Mouse (Mus musculus) olfactory bulb, adult 2 months (tissue): Measurements from ENCODE around the gene Inpp5a.

Source experiments
- CTCF ChIP-seq: fragments of 200-500 bp; IDR thresholded peaks from 2 replicates; pipeline ENCODE4 v1.5.1; 2012; ENCODE audit warnings: low read depth, mild to moderate bottlenecking, low read length, moderate library complexity; ENCODE audit not compliant: insufficient read depth
- POLR2A ChIP-seq: fragments of 200-500 bp; IDR thresholded peaks from 2 replicates; pipeline ENCODE4 v1.6.1; 2012; ENCODE audit warnings: mild to moderate bottlenecking, low read depth, low read length, moderate library complexity; ENCODE audit not compliant: insufficient read depth

DNA sequence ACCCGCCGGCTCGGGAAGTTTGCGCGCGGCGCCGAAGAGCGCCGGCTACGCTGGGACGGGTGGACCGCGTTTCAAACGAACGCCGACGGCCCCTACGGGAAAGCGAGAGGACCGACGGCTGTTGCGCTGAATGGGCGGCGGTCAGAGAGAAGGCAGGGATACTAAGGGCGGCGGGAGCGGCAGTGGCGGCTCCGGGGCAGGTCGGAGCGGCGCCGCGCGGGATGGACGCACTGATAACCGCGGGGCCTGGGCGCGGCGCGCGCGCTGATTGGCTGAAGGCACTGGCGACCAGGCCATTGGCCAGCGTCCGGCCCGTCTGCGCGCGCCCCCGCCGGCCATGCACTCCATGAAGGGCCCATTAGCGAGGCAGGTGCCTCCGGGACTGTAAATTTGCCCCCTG lies 193.7 kb downstream of the Inpp5a start, which contains the start of gene Nkx6-2:
- TF ChIP-seq POLR2A, result no peak
- no peak for TF ChIP-seq CTCF
